Mouse (Mus musculus): ENCODE results near the gene Pold4.

The Pold4 gene

DNA sequence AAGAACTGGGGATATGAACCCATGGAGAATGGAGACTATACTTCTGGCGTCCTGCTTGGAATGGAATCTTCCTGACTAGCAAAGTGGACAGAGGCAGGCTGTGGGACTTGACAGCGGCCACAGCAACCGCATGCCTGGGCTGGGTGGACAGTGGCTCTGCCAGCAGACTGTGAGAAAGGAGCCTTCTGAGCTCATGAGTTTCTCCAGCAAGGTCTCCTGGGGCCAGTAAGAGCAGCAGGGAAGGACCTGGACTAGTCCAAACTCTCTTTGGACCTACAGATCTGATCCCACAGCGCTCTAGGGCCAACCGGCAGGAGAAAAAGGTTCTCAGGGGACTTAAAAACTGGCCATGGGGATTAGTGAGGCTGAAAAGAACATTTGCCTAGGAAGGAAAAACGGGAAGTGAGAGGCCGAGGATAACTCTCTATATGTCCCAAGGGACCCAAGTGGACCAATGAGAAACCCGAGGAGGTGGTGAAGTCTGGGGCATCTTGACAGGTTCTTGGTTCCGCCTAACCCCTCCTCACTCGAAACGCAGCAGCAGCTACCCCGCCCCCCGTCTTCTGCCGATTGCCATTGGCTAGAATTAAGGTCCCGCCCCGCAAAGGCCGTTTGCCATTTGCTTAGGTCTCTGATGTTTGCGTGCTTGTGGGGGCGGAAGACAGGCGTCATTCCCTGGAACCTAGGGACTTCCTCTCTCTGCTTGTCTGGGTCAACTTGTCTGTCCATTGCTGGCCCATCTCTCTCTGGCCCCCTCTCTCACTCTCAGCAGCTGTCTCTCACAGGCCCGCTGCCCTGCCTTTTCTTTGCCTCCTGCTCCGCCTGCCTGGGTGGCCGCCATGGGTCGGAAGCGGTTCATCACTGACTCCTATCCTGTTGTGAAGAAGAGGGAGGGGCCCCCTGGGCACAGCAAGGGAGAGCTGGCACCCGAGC is at the start of gene Pold4:
TSS of gene Pold4 (plus strand) at position 647 of the 933 bp plus-strand sequence.
- DNase-seq (ENCODE audit: low spot score in 2 of 2): peak; percentile 92 to 95

DNA sequence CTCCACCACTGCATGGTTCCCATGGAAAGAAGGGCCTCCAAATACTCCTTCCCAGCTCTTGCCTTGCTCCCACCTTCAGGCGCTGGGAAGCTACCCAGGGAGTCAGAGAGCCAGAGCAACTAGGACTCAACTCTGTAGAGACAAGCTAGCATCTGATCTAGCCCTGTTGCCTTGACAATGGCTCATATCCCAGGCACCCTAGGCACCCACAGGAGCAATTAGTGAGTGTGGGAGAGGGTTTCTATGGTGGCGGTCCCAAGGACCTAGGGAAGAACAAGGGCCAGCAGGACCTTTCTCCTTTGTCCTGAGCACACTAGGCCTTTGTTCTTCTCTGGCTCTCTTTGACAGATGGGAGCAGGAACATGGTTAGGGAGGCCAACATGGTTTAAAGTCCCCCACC is 48.0 kb upstream of the Pold4 start:
- no peak for DNase-seq (ENCODE audit: low spot score in 2 of 2)

DNA sequence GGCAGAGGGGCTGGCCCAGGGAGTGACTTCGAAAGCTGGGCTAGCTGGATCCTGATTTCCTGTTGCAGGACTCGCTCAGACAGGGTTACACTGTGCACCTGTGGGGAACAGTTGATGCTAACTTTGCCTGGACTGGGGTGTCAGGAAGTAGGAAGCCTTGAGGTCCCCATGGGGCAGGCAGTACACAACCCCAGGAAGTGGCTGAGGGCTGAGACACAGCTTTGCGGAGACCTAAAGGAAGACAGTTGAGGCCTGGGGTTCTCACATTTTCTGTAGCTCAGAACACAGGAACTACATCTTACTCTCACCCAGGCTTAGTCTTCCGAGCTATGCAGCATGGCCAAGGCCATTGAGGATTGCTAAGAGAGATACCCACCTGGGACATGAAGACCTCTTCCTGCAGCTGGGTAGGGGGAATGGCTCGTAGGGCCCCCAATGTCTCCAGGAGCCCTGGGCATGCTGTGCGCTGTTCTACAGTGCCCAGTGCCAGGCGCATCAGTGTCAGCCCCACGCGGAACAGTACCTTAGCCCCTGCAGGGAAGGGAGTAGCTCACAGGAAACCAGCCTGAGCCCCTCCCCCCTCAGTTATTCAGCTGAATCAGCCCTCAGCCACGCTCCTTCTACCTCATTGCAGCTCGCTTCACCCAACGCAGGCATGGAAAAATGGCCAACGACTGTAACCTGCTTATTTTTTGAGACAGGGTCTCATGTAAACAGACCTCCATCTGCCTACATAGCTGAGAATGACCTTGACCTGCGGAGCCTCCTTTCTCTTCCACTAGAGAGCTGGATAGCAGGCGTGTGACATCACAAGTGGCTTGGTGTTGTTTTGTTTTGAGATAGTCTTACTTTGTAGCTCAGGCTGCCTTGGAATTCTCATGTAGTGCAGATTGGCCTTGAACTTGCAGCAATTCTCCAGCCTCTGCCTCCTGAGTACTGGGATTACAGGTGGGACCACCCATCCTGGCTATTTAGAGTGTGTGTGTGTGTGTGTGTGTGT is 46.4 kb upstream of the Pold4 start:
- no peak for DNase-seq (ENCODE audit: low spot score in 2 of 2)

DNA sequence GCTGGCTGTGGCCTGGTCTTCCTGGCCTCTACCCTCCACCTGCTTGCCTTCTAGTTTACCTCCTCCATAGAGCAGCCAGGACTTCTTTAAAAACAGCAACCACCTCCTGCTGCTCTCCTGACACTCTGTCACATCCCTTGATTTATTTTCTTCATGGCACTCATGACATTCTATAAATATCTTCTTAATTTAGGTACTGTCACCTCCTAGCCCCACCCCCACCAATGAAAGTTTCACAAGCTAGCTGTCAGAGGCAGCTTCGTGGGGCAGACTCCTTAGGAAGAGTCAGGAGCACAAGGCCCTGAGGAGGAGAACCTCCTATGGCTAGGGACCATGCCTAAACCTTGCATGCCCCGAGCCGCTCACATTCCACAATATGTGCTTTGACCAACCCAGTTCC is 44.4 kb upstream of the Pold4 start:
- DNase-seq (ENCODE audit: low spot score in 2 of 2): no peak

DNA sequence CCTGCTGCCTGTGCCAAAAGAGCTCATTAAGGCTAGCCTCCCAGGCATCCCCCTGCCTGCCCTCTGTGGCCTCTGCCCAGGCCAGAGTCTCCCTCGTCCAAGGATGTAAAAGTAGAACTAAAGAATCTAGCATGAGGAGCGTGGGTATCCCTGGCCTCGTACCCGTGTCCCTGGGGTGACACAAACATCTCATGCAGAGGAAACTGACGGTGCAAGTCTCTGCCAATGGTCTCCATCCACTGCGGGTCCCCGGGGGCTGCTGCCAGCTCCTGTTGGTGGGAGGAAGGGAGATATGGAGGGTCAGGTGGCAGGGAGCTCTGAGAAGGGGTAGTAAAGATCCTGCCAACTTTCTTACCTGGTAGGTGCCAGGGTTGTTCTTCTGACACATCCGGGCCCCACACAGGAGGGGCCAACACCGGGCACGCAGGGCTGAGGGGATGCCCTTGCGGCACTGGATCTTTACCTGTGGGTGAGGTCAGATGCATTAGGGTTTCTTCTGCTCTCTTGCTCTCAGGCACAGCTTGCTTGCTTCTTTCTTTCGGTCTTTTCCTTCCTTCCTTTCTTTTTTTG is 42.6 kb upstream of the Pold4 start:
- no peak for DNase-seq (ENCODE audit: low spot score in 2 of 2)

DNA sequence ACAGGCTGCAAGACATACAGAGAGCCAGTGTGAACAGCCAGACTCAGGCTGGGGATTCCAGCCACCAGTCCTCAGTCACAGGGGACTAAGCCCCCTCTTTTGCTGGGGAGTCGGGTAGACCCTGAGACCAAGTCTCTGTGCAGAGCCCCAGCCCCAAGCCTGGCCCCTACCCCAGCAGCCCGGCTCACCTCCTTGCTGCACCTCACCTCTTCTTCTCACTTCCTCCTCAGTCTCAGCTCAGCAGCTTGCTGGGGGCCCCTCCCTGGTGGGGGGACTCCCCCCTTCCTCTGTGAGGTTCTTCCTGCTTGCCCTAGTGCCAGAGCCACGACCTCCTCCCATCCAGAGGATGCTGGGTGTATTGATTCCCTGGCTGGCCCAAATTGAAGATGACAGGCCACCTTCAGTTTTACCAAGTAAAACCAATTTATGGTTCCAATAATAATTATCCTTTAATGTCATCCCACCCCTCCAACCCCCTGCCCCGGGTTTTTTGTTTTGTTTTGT is 40.8 kb upstream of the Pold4 start, which contains the start of gene Tbc1d10c:
TSS of gene Tbc1d10c (minus strand) at position 454 of the 504 bp plus-strand sequence.
- no peak for DNase-seq (ENCODE audit: low spot score in 2 of 2)

DNA sequence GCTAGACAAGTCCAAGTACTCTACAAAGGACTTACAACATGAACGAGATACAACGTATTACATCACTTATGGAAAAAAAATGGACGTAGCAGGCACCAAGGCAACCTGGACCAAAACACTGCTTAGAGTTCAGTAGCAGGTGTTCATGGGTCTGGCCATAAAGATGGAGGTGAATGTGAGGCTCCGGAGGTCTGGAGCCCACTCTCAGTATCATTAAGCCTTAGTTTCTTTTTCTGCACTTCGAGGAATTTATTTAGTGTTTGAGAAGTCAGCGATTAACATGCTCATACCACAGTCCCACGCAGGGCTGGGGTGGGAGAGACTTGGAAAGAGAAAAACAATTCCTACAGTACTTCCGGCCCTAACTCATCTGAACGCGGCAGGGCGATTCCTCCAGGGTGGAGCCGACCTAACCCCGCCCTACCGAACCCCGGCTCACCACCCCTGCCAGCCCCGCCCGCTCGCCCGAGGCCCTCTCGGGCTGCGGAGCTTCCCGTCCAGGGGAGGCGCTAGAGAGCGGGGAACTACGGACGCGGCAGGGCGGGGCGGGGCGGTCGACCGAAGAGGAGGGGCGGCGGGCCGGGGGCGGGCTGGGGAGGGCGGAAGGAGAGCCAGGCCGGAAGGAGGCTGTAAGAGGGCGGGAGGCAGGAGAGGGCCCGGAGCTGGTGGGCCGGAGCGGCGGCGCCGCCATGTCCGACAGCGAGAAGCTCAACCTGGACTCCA is 40.0 kb upstream of the Pold4 start, which contains the start of gene Ppp1ca:
TSS of gene Ppp1ca (plus strand) at position 538 of the 723 bp plus-strand sequence.
- peak; percentile 70 to 88 for DNase-seq (ENCODE audit: low spot score in 2 of 2)

DNA sequence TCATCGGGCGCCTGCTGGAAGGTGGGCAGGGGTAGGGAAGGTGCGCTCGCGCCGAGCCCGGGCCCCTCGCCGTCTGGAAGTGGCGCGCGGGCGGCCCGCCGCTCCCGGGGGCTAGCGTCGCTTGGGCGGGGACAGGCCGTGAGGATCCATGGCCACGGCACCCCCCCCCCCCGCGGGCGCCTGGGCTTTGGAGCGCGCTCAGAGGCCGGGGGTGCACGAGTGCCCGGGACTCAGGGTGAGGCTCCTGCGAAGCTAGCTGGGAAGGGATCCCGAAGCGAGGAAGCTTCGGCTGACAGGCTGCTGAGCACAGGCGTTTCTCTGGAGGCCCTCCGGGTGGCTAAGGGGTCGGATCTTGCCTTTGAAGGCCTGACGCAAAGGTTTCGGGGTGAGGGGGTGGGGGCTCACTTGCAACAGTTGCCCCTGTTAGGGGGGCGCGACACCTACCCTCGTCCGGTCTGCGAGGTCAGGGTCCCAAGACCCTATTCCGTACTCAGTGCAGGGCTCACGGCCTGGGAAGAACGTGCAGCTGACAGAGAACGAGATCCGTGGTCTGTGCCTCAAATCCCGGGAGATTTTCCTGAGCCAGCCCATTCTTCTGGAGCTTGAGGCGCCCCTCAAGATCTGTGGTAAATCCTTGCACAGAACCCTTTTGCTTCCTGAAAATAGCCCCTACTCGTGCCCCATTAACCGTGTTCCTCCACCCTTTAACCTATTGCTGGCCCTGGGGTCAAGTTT is 39.3 kb upstream of the Pold4 start:
- DNase-seq (ENCODE audit: low spot score in 2 of 2): no peak

DNA sequence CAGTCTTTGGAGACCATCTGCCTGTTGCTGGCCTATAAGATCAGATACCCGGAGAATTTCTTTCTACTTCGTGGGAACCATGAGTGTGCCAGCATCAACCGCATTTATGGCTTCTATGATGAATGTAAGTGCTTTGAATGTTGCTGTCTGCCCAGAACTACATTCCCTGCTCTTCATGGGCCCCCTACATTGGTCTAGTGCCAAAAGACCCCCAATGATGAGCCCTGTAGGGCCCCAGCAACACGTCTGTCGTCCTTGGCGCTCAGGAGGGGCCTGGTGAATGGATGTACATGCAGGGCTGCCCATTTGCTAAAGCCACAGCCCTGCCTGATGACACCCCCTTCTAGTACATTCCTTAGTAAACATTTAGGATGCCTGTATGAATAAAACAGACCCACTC is 38.6 kb upstream of the Pold4 start:
- DNase-seq (ENCODE audit: low spot score in 2 of 2): no peak

DNA sequence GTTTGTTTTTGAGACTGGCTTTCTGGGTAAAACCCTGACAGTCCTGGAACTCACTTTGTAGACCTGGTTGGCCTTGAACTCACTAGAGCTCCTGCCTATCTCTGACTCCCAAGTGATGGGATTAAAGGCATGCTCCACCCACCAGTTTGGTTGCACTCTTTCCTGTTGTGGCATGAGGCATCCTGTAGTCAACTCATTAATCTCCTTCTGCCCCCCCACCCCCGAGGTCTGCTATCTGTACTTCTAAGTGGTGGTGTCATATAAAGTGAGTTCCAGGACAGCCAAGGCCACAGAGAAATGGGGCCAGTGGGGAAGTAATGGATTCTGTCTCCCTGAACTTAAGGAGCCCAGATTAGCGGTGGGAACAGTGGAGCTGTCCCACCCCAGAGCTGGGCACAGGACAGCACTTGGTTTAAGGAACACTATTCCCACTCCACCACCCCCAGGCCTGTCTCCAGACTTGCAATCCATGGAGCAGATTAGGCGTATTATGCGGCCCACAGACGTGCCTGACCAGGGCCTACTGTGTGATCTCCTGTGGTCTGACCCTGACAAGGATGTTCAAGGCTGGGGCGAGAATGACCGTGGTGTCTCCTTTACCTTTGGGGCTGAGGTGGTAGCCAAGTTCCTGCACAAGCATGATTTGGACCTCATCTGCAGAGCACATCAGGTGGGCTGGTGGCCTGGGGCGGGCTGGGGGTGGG is 37.5 kb upstream of the Pold4 start:
- no peak for DNase-seq (ENCODE audit: low spot score in 2 of 2)

DNA sequence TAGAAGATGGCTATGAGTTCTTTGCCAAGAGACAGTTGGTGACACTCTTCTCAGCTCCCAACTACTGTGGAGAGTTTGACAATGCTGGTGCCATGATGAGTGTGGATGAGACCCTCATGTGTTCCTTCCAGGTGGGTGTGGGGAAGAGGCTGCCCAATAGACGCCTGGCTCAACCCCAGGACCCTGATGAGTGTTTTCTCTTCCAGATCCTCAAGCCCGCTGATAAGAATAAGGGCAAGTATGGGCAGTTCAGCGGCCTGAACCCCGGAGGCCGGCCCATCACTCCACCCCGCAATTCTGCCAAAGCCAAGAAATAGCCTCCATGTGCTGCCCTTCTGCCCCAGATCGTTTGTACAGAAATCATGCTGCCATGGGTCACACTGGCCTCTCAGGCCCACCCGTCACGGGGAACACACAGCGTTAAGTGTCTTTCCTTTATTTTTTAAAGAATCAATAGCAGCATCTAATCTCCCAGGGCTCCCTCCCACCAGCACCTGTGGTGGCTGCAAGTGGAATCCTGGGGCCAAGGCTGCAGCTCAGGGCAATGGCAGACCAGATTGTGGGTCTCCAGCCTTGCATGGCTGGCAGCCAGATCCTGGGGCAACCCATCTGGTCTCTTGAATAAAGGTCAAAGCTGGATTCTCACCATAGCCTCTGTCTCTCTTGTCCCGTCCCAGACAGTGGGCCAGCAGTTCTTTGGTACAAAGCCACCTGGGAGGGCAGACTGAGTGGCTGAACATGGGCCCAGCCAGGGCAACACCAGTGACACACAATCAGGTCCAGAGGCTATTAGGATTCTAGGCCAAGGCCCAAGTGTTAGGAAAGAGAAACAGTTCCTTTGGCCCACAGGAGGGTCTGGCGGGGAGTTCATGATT is 36.7 kb upstream of the Pold4 start:
- DNase-seq (ENCODE audit: low spot score in 2 of 2): no peak

DNA sequence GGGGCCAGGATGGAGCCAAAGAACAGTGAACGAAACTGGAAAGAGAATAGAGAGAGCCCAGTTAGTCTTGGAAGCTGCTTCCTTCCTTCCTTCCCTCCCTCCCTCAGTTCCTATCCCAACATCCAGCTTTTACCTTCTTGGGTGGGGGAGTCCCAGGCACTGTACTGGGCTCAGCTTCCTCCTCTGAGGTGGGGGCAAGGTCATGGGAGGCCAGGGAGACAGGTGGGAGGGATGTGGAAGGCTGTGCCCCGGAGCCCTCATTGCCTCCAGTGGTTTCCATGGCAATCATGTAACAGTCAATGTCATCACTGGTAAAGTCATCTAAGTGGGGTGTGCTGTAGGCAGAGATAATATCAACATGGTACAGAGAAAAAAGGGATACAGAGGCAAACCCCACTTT is 35.7 kb upstream of the Pold4 start:
- no peak for DNase-seq (ENCODE audit: low spot score in 2 of 2)

DNA sequence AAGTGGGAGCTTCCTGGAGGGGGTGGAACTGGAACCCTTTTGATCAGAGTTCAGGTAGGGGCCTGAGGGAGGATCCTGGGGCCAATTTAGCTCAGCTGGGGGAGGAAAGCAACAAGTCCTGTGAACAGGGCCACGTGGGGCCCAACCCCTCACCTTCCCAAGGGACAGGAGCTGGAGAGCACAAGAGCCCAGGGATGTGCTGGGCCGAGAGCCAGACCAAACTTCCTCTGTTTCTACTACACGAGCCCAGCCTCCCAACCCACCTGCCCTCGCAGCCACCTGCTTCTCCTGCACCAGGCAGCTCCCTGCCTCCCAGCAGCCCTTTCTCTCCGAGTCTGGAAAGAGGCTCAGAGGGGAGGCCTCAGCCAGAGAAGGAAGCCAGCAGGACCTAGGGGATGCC is 35.2 kb upstream of the Pold4 start:
- no peak for DNase-seq (ENCODE audit: low spot score in 2 of 2)

DNA sequence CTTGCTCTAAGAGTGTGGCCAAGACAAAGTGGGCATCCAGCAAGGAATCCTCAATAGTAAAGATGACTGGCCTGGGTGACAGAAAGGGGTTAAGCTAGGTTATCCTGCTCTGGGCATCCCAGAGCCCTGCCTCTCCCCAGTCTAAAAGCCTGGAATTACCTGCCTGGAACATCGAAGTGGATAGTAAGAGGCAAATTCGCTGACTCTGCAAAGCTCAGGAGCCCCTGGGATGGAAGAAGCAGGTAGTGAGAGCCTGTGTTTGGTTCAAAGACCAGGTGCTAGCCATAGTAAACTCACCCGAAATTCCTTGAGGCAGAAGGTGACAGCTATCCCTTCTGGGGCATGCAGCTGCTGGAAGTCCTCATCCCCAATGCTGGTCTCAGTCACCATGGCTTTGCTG is 34.5 kb upstream of the Pold4 start:
- DNase-seq (ENCODE audit: low spot score in 2 of 2): no peak

DNA sequence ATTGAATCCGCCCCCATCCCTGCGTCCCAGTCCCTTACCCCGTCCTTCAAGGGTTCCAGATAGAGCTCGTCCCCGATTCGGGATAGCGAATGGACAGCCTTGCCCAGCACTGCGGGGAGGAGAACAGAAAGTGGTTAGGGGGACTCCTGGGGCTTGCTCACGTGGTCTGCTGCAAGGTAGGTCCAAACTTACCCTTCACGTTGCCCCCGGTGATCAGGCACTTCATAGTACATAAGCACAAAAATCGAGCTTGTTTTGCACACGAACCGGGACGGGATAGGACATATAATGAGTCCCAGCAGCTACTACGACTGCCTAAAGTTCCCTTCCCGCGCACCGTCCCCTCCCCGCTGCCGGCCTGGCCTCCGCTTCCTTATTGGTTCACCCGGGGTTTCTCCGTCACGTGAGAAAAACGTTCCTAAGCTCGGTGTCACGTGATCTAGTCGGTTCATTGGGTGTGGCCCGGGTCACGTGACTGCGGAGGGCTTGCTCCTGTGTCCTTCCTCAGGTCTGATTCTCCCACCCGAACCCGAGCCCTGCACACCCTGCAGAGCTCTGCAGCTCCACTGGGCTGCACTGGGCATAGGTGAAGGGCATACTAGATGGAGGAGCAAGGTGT is 30.3 kb upstream of the Pold4 start, which contains the start of gene Rad9a:
TSS of gene Rad9a (minus strand) at position 372 of the 619 bp plus-strand sequence.
- DNase-seq (ENCODE audit: low spot score in 2 of 2): peak; percentile 83 to 93

DNA sequence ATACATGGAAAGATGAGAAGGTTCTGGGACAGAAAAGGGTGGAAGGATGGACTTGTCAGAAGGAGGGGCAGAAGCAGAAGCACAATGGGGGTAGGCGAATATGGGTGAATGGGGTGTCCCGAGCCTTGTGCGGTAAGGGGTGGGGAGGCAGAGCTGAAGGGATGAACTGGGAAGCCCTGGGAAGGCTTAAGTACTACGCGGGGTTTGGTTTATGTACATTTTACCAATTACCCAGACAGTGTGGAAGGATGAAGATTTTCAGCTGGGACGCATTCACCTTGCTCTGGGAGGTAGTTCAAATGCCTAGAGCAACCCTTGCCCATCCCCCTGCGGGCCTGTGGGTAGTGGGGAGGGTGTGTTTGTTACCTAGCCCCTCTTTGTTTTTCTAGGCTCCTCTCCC is 29.6 kb upstream of the Pold4 start:
- DNase-seq (ENCODE audit: low spot score in 2 of 2): no peak

DNA sequence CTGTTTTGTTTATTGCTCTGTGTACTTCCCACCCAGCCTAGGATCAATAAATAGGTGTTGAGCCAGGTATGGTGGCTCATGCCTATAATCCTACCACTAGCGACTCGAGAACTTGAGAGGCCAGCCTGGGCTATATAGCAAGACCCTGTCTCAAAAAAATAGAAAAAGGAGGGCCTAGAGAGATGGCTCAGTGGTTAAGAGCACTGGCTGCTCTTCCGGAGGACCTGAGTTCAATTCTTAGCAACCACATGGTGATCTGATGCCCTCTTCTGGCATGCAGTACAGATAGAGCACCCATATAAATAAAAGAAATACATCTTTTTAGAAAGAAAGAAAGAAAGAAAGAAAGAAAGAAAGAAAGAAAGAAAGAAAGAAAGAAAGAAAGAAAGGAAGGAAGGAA is 28.6 kb upstream of the Pold4 start:
- no peak for DNase-seq (ENCODE audit: low spot score in 2 of 2)
